Mouse (Mus musculus): Measurements from ENCODE around the gene Gm44503. TPM values are rescaled to one million over a fixed set of nuclear protein-coding genes. Genes with fewer than 3 reads are reported as not detected.

Gm44503 gene
- total and polyA plus RNA-seq, 3 experiments: not detected

GRCm38 (mm10) chr9:72996167-72996566, 37.5 kb downstream of the Gm44503 start:
- DNase-seq (ENCODE audit: low read depth, low spot score): no peak
- H3K27me3 ChIP-seq (ENCODE audit: control insufficient read depth in 1 of 2, insufficient read depth in 2 of 2, low read length in 2 of 2): no peaks in the 10 kb centered on the region
- no peak overlapping the region for H3K4me3 ChIP-seq (ENCODE audit: control insufficient read depth in 1 of 2, insufficient read depth in 1 of 2, low read depth in 2 of 2, low read length in 2 of 2)
- no peaks in the 10 kb centered on the region; a peak in 2 of 4 replicates for H3K4me1 ChIP-seq (ENCODE audit: control insufficient read depth in 1 of 2, insufficient read depth in 2 of 2, low read length in 2 of 2)
- H3K9me3 ChIP-seq (replicated peaks; ENCODE audit: insufficient read depth, low read length): no peaks in the 10 kb centered on the region
- TF ChIP-seq ZKSCAN1 (IDR thresholded peaks at IDR 0.05; ENCODE audit: low read depth, low read length) (no peak), MYB (IDR thresholded peaks at IDR 0.05; ENCODE audit: low read depth, low read length) (no peak), NELFE (IDR thresholded peaks at IDR 0.05; ENCODE audit: low read depth, low read length) (no peak), TAL1 (IDR thresholded peaks at IDR 0.05; ENCODE audit: low read length) (no peak), ZC3H11A (IDR thresholded peaks at IDR 0.05; ENCODE audit: low read depth, low read length) (no peak), BHLHE40 (IDR thresholded peaks at IDR 0.05; ENCODE audit: borderline replicate concordance, low read depth, low read length) (no peak), NRF1 (IDR thresholded peaks at IDR 0.05; ENCODE audit: insufficient read depth, low read depth, low read length, poor library complexity, severe bottlenecking) (no peak), MXI1 (IDR thresholded peaks at IDR 0.05; ENCODE audit: low read depth, low read length) (no peak), ZNF384 (IDR thresholded peaks at IDR 0.05; ENCODE audit: low read depth, low read length) (no peak), HCFC1 (IDR thresholded peaks at IDR 0.05; ENCODE audit: low read depth, low read length) (no peak), RCOR1 (IDR thresholded peaks at IDR 0.05; ENCODE audit: low read depth, low read length) (no peak), UBTF (IDR thresholded peaks at IDR 0.05; ENCODE audit: borderline replicate concordance, insufficient read depth, low read depth, low read length) (no peak), MEF2A (IDR thresholded peaks at IDR 0.05; ENCODE audit: extremely low read depth, insufficient replicate concordance, low read depth, low read length, poor library complexity, severe bottlenecking) (no peak), SIN3A (IDR thresholded peaks at IDR 0.05; ENCODE audit: low read length) (no peak)
- no peaks in the 10 kb centered on the region for H3K36me3 ChIP-seq (ENCODE audit: control insufficient read depth in 1 of 2, insufficient read depth in 2 of 2, low read length in 2 of 2)
- no peaks in the 10 kb centered on the region for H3K79me2 ChIP-seq (ENCODE audit: control insufficient read depth, insufficient read depth, low read length, poor library complexity)
- no peak overlapping the region for H3K9ac ChIP-seq (ENCODE audit: control insufficient read depth, low read depth, low read length, poor library complexity, severe bottlenecking)
- H3K27ac ChIP-seq (ENCODE audit: control insufficient read depth, low read depth, low read length): no peak overlapping the region

- no peak for DNase-seq (ENCODE audit: low read depth, low spot score)
Measured at GRCm38 (mm10) chr9:72996806-72997205, 38.2 kb downstream of the Gm44503 start.

More at GRCm38 (mm10) chr9:72996806-72997205, 38.2 kb downstream of the Gm44503 start:
- 0 out of 2 replicates have a peak, but pooled peaks have one; percentile 17 for TF ChIP-seq TBP (IDR thresholded peaks at IDR 0.05; ENCODE audit: low read depth, low read length)
- no peak for TF ChIP-seq POLR2A (IDR thresholded peaks at IDR 0.05; ENCODE audit: control insufficient read depth in 1 of 2, insufficient read depth in 1 of 2, low read depth in 1 of 2, low read length in 2 of 2, poor library complexity in 1 of 2)
- Histone ChIP-seq H3K4me1 (ENCODE audit: control insufficient read depth in 1 of 2, insufficient read depth in 2 of 2, low read length in 2 of 2) (no peaks in the 10 kb centered on the region), H3K4me3 (ENCODE audit: control insufficient read depth in 1 of 2, insufficient read depth in 1 of 2, low read depth in 2 of 2, low read length in 2 of 2) (no peak overlapping the region), H3K27me3 (ENCODE audit: control insufficient read depth in 1 of 2, insufficient read depth in 2 of 2, low read length in 2 of 2) (no peaks in the 10 kb centered on the region), H3K36me3 (ENCODE audit: control insufficient read depth in 1 of 2, insufficient read depth in 2 of 2, low read length in 2 of 2) (no peaks in the 10 kb centered on the region), H3K79me2 (ENCODE audit: control insufficient read depth, insufficient read depth, low read length, poor library complexity) (no peaks in the 10 kb centered on the region), H3K27ac (ENCODE audit: control insufficient read depth, low read depth, low read length) (no peak overlapping the region), H3K9ac (ENCODE audit: control insufficient read depth, low read depth, low read length, poor library complexity, severe bottlenecking) (no peak overlapping the region), H3K9me3 (replicated peaks; ENCODE audit: insufficient read depth, low read length) (no peaks in the 10 kb centered on the region)

All from MEL (cell line).